8 mouse cellular contexts compared by ENCODE assay signal in the genomic region with DNA sequence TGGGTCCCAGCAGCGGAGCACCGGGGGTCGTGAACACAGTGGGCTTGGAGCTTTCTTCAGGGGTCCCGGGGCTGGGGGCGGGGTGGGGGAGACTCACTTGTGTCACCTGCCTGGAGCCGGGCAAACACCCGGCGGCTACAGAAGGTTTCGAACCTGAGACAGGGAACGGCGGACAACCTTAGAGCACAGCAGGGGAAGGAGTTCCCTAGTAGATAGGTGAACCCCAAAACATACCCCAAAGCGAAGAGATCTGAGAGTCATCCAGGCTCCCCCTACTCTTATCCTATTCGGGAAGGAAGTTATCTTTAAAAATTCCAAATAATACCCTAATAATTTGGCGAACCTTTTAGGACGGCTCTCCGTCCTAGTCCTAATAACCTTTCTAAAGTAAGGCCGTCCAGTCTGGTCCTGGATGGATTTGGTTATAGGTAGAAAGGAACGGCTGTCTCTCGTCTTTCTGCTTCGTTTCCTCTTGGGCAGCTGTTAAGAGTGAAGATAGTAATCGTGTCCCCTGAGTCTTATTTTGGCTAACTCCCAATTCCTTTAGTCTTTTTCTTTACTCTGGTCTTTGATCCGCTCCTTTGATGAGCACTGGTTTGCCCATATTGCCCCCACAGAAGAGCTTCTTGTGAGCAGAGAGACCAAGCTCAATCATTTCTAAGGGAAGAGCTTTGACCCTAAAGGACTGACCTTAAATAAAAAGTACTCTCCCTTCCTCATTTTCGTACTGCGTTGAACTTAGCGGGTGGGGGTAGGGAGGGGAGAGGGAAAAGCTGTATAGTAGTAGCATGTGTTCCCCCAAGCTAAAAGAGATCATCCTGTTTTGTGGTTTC. TPM values are rescaled to one million over a fixed set of nuclear protein-coding genes. Genes with fewer than 3 reads are reported as not detected.
DNase-seq lines count a peak whose midpoint lies in the region; ATAC-seq and TF ChIP-seq lines count a peak whose summit lies in the region.

No protein-coding gene starts in this region.

- H3K4me1 ChIP-seq in liver, adult 2 months (ENCODE audit: control insufficient read depth, insufficient read depth, low read length), result peaks cover 2% of the 10 kb centered on the region; the same call in 1 of the 2 replicates
- H3K4me1 ChIP-seq in heart, embryonic 11.5 days (ENCODE audit: control insufficient read depth, insufficient read depth, low read length), result peaks cover 15% of the 10 kb centered on the region
- H3K4me1 ChIP-seq in liver, embryonic 11.5 days (replicated peaks; ENCODE audit: control insufficient read depth, insufficient read depth, low read length), result peaks cover 27% of the 10 kb centered on the region

- peak overlapping the region; percentile 74 for H3K4me2 ChIP-seq in heart, embryonic 11.5 days
- peak overlapping the region; percentile 84 for H3K4me2 ChIP-seq in liver, embryonic 11.5 days

- TF ChIP-seq CTCF in liver, adult 2 months (IDR thresholded peaks at IDR 0.05; ENCODE audit: low read depth, low read length), result no peak

- H3K36me3 ChIP-seq in liver, adult 2 months (ENCODE audit: control insufficient read depth, insufficient read depth, low read length), result no peaks in the 10 kb centered on the region
- no peaks in the 10 kb centered on the region for H3K36me3 ChIP-seq in heart, embryonic 11.5 days (ENCODE audit: control insufficient read depth, insufficient read depth, low read length)
- no peaks in the 10 kb centered on the region for H3K36me3 ChIP-seq in liver, embryonic 11.5 days (ENCODE audit: control insufficient read depth, insufficient read depth, low read length)

- WGBS in liver, adult 2 months, result 2% methylated on average over 25 of the region's 25 CpGs
- 2% methylated on average over 25 of the region's 25 CpGs for WGBS in heart, embryonic 11.5 days (ENCODE audit: insufficient replicate concordance)
- WGBS in liver, embryonic 11.5 days, result 2% methylated on average over 25 of the region's 25 CpGs

- ATAC-seq in heart, embryonic 11.5 days (replicated peaks; ENCODE audit: insufficient number of reproducible peaks, low FRiP score, low TSS enrichment), result 0 out of 2 replicates have a peak, but pooled peaks have one; percentile 15
- ATAC-seq in liver, embryonic 11.5 days (replicated peaks; ENCODE audit: low FRiP score), result peak; percentile 55

- DNase-seq in liver, adult 2 months (ENCODE audit: extremely low read depth, low read depth, low spot score), result peak; percentile 38
- no peak for DNase-seq in liver
- DNase-seq in adipocyte (ENCODE audit: low spot score), result peak; percentile 30
- DNase-seq in liver, embryonic 11.5 days (ENCODE audit: low spot score), result no peak
- DNase-seq in skeletal muscle tissue, adult 2 months (ENCODE audit: low read depth, low spot score), result peak; percentile 19
- no peak for DNase-seq in frontal cortex, postnatal 36 days (ENCODE audit: low spot score in 2 of 2)
- DNase-seq in urinary bladder, postnatal 14 days (ENCODE audit: low spot score), result no peak

- H3K27ac ChIP-seq in liver, adult 2 months (replicated peaks; ENCODE audit: insufficient read depth, low read depth, low read length), result peak overlapping the region; percentile 32; the same call in 1 of the 2 replicates
- H3K27ac ChIP-seq in heart, embryonic 11.5 days (ENCODE audit: low read depth, low read length), result peak overlapping the region; percentile 94
- H3K27ac ChIP-seq in liver, embryonic 11.5 days (ENCODE audit: low read depth, low read length), result peak overlapping the region; percentile 88

- H3K9ac ChIP-seq in liver, adult 2 months (ENCODE audit: low read depth, low read length), result peak overlapping the region; percentile 95
- peak overlapping the region; percentile 99 for H3K9ac ChIP-seq in heart, embryonic 11.5 days (ENCODE audit: low read depth, low read length)
- peak overlapping the region; percentile 94 for H3K9ac ChIP-seq in liver, embryonic 11.5 days (ENCODE audit: low read depth, low read length)

- H3K79me2 ChIP-seq in liver, adult 2 months (ENCODE audit: control insufficient read depth, insufficient read depth, low read length), result peaks cover 10% of the 10 kb centered on the region; the same call in 1 of the 2 replicates

- H3K27me3 ChIP-seq in liver, adult 2 months (ENCODE audit: control insufficient read depth, insufficient read depth, low read length), result no peaks in the 10 kb centered on the region
- no peaks in the 10 kb centered on the region for H3K27me3 ChIP-seq in heart, embryonic 11.5 days (ENCODE audit: control insufficient read depth, insufficient read depth, low read length)
- no peaks in the 10 kb centered on the region for H3K27me3 ChIP-seq in liver, embryonic 11.5 days (replicated peaks; ENCODE audit: control insufficient read depth, insufficient read depth, low read length)

- peak overlapping the region; percentile 93 for H3K4me3 ChIP-seq in liver, adult 2 months (ENCODE audit: insufficient read depth, low read depth, low read length)
- H3K4me3 ChIP-seq in heart, embryonic 11.5 days (ENCODE audit: low read depth, low read length), result peak overlapping the region; percentile 98
- H3K4me3 ChIP-seq in liver, embryonic 11.5 days (ENCODE audit: low read depth, low read length), result peak overlapping the region; percentile 97

- no peak for TF ChIP-seq POLR2A in liver, adult 2 months (IDR thresholded peaks at IDR 0.05; ENCODE audit: extremely low read depth, insufficient read depth, low read length)

- H3K9me3 ChIP-seq in heart, embryonic 11.5 days (replicated peaks; ENCODE audit: control insufficient read depth, low read length), result no peaks in the 10 kb centered on the region
- H3K9me3 ChIP-seq in liver, embryonic 11.5 days (ENCODE audit: control insufficient read depth, low read length), result no peaks in the 10 kb centered on the region

RNA-seq across cellular contexts. Expression of a gene that starts 0.9 kb away (rescaled TPM):
- 7.0 and 8.4 TPM in 2 replicates for total RNA-seq in liver, adult 2 months (2014; rRNA removed)
- polyA plus RNA-seq in liver, adult 2 months (2012; rRNA removed), result 6.5 and 8.1 TPM in 2 replicates
- polyA plus RNA-seq in heart, embryonic 11.5 days (2014; fragmentation: Nextera tagmentation; extraction: Ambion mirVana), result 67.0 and 72.9 TPM in 2 replicates
- polyA plus RNA-seq in liver, embryonic 11.5 days (2014; fragmentation: Nextera tagmentation; extraction: Ambion mirVana), result 22.6 and 33.8 TPM in 2 replicates

Comparison
In these comparisons a context has a peak if more than half of its experiments do, and no peak if none do; other contexts are left out.
1. DNase-seq: peak in liver, adult 2 months (single experiment), adipocyte (single experiment) and skeletal muscle tissue, adult 2 months (single experiment); none in liver (single experiment), liver, embryonic 11.5 days (single experiment), frontal cortex, postnatal 36 days (0 of 2) and urinary bladder, postnatal 14 days (single experiment).
2. H3K27ac ChIP-seq: peak in every context shown above with its lines; median percentile 94 in heart, embryonic 11.5 days; 88 in liver, embryonic 11.5 days; 32 in liver, adult 2 months.
3. Peak in every context shown above with its lines, with median percentiles within 50 percentile points of each other: H3K4me3 ChIP-seq and H3K9ac ChIP-seq.